Mouse (Mus musculus) layer of hippocampus, adult 8-10 months (tissue): ENCODE results near the gene Car5a. TPM values are rescaled to one million over a fixed set of nuclear protein-coding genes. Genes with fewer than 3 reads are reported as not detected.

ENCODE experiments used
- DNase-seq, 2 experiments: peaks; one replicate each; pipeline ENCODE4 v3.0.0; 2022; ENCODE audit warnings: low spot score in 2 of 2
- total RNA-seq, 4 experiments: library from RNA; stranded (reverse); gene quantifications; 2 replicates each; pipeline ENCODE4 v1.2.4; 2022

Gene Car5a
- total RNA-seq, 4 experiments from 2014 or later = 0.41 TPM; not detected in 3

DNA sequence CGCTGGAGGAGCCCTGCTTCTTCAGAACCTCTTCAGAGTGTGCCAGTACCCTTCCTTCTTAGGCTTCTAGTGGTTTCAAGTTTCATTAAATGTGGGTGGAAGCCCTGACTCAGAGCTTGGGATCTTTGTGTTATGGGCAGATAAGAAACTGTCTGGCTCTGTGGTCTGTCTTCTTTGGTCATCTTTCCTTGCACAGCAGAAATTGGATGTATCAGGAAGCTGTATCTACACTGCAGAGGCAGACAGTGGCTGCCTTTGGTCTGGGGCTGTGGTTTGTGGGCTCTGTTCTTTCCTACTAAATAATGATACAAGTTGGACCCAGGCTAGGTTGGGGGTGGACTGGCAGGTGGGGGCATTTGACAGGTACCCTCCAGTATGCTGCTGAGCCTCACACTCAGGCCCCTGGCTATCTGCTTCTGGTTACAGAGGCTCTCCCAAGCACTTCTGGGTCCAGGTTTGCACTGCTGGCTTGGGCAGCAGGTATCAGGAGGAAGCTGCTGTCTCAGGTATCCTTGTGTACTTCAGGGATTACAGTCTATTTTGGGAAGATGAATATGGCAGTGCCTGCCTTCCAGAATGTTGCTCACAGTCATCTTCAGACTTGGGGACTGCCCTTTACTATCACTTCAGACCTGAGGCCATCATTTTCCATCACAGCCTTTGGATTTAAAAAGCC lies 11.3 kb upstream of the Car5a start:
- DNase-seq = no peak

DNA sequence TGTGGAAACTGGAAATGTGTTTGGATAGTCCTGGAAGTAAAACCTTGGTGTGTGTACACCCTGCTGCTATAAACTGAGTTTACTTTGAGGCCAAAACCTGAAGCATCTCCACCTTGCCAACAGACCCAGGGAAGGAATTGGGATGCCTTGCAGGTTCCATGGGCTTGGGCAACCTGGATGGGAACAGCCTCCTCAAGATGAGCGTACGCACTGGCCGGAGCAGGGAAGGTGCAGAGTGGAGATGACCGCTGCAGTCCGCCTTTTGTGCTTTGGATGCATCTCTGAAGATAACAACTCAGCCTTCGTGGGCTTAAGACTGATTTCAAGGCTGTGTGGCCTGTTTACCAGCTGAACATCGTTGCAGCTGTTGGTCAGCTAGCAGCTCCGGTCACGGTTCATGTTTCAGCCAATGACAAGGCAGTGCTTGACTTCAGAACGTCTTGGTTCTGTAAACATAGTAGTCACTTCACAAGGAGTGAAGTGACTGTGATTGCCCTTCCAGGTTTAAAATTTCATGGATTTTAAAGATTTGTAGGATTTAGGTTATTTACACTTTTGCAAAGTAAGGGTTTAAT lies 10.4 kb upstream of the Car5a start:
- DNase-seq = no peak

DNA sequence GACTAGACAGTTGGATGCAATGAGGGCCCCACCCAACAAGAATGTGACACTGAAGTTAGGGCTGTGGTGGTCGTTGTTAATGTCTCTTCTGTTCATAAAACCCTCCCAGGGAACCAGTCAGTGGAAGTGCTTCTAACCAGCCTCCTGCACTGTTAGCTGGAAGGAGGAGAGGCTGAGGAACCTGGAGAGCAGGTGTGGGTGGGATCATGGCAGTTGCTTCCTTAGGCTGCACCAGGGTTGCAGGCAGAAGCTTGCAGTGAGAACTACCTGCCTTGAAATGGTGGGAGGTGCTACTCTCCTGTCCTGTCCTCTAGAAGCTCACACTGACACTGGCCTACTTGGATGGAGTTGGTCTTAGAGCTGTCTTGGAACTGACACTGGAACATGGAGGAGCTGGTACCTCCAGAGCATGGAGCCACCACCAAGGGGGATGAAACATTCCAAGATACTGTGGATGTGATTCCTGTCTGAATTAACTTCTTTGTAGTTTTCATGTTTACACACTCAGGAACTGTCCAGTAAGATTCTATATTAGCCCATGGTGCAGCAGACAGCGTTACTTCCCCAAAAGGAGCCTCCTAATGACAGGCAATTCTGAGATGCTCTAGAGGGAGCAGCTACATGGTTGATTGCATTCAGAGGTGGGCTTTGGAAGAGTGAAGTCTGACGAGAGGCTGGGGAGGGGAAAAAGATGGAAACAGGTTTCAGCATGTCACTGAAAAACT lies 9.3 kb upstream of the Car5a start:
- no peak for DNase-seq

DNA sequence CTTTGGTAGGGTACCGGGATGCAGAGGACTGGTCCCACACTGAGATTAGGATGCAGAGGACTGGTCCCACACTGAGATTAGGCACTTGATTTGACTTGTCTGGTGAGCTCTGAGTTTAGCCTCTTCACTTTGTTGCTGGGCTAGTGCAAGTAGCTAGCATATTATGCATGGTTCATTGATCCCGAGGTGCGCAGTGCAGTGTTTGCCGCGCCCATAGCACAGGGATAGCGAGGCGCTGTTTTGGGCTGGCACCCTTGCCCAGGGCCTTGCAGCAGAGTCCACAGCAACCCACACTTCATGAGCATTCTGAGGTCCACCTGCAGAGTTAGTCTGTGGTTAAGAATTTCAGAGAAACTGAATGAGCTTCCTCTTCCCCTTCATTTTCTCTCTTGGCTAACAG lies 8.1 kb upstream of the Car5a start:
- DNase-seq = no peak

DNA sequence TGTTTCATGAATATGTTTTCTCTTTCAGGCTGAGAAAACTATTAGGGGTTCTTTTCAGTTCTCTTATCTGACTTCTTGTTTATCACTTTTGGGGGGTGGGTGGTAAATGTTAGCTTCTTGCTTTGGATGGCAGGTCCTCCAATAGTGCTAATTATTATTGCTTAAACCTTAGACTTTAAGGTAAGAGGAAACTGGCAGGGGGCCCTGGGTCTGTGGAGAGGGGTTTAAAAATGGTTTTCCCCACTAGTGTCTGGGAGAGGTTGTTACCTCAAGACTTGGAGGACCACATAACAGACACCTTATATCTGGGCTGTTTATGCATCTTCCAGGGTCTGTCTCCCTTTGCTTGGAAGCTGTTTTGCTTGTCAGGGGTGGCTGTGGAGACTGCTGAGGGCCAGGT lies 7.4 kb upstream of the Car5a start:
- no peak for DNase-seq

DNA sequence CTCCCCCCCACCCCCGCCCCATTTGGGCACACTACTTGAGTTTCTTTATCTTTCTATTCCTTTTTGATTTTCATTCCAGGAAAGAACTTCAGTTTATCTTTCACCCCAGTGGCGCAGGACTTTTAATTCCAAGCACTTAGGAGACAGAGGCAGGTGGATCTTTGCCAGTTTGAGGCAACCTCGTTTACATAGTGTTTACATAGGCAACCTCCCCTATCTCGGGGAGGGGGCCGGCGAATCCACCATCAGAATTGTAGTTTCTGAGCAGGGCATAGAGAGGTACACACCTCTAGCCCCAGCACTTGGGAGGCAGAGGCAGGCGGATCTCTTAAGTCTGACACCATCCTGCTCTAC lies 6.9 kb upstream of the Car5a start:
- DNase-seq = no peak

DNA sequence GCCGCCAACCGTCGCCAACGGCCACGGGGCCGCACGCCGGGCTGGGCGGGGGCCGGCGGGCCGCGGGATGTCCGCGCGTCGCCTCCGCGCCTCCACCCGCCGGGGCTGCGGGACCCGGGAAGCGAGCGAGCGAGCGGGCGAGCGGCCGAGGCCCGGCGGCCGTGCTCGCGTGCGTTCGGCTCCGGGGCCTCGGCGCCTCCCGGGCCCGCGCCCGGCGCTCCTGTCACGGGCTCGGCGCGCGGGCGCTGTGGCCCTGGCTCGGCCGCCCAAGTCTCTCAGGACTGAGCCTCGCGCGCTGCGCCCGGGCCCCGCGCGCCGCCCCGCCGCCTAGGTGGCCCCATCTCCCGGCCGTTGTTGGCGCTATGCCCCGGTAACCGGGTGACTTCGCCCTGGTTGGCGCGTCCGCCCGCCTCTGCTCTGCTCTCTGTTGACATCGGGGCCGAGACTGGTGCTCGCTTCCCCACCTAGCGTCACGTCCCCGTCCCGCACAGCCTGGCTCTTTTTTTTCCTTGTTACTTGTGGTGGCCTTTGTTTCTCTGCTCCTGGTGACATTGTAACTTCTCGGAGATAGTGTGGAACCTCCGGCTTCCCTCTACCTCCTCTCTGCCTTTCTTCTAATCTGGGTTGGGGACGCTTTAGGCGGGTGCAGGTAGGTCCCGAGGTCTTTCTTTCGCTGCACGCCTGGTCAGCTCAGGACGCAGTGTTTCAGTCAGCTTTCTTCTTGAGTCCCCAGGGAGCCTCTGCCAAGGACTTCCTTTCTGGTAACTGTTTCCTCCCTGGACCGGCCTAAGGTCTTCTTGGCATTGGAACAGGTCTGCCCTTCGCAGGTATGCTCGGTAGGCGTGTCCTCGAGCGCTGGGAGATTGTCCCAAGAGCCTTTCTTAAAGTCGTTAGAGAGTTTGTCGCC lies 6.3 kb upstream of the Car5a start:
- peak in 1 of 2 experiments; percentile 60 for DNase-seq

DNA sequence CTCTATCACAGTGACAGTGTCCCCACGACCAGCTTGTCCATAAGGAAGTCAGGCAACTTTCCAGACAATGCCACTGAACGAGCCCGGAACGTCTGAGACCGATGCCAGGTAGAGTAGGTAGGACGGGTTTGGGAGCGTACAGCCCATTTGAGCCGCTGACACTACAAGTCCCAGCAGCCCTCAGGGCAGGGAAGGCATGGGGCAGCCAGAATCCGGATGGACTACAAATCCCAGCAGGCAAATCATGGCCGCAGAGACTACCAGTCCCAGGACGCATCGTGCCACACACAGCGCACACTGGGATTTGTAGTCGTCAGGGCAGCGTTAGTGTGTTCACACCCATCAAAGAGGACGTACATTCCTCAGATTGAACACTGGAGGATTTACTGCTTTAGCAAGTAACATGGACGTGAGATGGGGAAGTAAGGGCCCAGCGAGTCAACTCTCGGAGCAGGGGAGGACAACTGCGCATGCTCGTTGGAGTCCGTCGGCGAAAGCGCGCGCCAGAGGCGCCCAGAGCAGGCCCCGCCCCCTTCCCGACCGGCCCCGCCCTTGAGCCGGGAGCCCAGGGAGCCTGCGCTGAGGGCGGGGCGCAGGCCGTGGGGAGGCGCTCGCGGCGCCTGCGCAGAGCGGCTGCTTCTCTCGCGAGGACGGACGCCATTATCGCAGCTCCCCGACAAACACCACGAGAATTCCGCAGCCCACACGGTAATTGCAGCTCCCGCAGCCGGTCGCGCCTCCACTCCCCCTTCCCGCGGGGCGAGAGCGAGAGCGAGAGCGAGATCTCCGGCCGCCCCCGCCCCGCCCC lies 5.4 kb upstream of the Car5a start:
- peak; percentile 98 to 99 for DNase-seq

DNA sequence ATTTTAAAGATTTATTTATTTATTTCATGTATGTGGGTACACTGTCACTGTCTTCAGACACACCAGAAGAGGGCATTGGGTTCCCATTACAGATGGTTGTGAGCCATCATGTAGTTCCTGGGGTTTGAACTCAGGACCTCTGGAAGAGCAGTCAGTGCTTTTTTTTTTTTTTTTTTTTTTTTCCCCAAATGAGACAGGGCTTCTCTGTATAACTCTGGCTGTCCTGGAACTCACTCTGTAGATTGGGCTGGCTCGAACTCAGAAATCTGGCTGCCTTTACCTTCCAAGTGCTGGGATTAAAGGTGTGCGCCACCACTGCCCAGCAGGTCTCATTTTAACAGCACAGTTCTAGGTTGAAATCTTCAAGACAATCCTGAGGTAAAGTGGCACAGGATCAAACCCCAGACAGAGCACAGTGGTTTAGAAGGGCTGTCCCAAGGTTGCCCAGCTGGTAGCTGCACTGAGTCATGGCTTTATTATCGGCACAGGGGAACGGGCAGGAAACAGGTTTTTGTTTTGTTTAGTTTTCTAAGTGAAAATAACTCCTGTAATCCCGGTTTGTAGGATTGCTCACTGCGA lies 4.6 kb upstream of the Car5a start, which contains the start of gene Banp:
Banp (plus strand) TSS at position 529 of the 579 bp plus-strand sequence.
- no peak for DNase-seq

DNA sequence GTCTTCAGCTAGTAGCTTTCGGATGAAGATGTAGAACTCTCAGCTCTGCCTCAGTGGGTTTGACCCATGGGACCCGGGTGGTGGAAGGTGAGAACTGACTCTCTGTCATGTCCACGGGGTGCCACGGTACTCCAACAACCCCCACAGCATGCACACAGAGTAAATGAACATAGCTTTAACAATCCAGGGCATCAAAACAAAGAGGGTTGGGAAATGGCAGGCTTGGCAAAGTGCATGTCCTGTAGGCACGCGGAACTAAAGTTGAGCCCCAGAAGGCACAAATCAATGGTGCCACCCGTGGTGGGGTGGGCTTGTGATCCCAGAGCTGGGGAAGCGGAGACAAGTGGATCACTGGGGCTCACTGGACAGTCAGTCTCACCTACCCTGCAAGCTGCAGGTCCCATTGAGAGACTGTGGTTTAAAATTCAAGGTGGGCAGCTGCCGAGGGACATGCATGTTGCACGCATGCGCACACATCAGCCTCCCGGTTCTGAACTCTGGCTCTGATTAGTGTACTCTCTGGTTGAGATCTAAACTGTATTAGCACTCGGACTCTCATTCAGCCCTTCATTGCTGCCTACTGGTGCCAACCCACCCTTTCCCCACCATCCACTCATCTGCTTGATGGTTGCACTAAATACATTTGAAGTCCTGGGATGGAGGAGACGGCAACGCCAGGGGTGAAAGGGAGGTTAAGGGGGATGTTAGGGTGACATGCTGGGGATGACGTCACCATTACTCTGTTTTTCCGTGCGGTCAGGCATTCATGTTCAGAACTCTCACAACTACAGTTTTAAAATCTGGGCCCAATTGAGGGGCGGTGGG lies 3.8 kb upstream of the Car5a start:
- no peak for DNase-seq

DNA sequence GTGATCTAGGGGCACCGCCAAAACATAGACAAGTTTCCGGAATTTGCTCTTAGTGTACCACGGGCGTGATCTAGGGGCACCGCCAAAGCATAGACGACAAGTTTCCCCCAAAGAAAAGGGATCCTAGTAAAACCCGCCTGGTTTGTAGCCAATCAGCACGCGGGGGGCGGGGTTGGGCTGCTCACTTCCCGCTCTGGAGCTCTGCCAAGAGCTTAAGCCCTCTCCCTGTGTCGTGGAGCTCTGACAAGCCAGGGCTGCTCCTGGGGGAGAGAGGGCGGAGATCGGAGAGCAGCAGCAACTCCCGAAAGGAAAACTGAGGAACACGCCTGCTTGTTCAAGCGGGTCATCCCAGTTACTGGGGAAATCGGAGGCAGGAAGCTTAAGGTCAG lies 3.0 kb upstream of the Car5a start:
- peak; percentile 67 to 80 for DNase-seq

DNA sequence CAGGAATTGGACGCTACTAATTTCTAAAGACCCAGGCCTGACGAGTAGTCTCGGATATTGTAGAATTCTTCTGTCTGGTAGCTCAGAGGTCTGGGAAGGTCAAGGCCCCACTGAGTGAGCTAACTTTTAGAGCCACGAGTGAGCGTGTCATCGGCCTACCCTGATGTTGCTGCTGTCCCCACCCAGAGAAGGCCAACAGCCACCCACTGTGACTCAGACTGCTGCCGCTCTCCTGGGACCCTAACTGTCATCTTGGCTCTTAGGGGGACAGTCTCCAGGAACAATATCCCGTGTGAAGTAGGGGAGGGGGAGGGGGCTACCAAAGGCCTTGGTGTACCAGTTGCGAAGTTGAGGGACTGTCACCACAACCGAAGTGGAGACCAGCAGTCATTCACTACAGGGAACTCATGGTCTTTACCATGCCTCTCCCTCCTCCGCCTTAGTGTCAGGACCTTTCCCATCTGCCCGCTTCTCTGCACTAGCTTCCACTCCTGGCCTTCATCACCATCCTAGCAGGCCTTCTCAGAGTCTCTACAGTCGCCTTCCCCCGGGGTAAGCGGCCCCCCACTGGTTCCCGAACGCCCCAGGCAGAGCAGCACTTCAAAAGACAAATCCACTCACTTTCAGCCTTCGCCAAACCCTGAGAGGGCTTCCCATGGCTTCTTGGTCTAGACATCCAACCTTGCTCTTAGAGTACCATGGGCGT lies 2.5 kb upstream of the Car5a start:
- no peak for DNase-seq

DNA sequence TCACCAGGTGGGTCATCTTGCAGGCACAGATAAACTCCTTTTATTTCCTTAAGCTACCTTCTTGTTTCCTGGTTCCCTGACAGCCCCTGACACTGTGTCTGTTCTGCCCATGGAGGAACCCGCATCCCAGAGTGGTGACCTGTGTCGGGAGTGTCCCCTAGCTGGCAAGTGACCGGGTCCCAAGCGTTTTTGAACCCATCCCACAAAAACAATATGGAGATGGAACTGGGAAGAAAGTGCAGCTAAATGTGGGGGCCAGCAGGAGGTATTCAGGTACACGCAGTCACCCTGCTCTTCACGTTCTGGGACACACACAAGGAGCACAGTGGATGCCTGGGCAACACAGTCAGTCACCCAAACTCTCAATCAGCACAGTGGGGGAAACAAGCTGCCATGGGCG lies 1.6 kb upstream of the Car5a start:
- no peak for DNase-seq

DNA sequence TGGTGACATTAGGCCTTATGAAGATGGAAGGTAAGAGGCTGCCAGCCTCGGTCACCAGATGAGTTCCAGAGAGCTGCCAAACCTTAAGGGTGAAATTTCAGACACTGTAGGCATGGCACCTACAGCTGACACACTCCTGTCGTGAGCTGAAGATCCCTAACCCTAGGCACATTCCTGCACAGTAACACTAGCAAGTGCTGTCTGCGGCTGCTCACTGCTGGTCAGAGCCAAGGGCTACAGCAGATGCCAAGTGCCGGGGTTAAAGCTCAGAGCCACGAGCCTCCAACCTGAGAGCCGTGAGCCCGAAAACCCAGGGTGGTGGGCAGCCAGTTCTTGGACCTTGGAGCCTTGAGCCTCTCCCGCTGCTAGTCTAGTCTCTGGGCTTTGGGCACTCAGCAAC lies 988 bp downstream of the Car5a start:
- no peak for DNase-seq

DNA sequence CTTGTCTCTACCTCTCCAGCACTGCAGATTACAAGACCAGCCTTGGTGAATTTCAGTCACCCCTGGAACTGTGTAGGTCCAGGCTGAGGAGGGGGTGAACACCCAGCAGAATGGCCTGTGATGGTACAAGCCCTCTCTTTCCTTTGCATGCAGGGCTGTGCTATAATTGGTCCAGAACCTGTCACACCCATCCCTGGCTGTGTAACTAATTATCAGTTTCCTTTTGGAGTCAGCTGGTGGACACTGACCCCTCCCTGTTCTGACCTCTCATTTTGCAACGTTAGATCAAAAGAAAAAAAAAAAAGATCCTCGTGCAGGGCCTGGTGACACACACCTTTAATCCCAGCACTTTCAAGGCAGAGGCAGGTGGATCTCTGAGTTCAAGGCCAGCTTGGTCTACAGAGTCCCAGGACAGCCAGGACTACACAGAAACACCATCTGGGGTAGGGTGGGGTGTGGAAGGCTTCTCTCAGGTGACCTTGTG lies 1.6 kb downstream of the Car5a start:
- DNase-seq = no peak

DNA sequence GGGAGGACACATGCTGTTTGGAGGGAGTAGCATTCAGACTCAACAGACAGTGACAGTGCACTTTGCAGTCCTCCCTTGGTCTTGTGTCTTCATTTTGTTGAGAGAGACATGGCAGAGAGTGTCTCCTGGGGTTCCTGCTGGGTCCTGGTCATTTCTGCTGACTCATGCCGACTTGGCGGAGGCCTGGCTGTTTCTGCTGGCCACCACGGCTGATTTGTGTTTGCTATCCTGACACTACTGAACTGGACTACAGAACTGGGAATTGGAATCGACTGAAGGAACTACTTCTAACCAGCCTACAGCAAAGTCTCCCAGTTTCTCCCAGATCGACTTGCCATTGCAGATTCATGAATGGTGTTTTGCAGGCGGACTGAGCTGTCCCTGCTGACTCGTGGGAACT lies 6.0 kb downstream of the Car5a start:
- DNase-seq = no peak

DNA sequence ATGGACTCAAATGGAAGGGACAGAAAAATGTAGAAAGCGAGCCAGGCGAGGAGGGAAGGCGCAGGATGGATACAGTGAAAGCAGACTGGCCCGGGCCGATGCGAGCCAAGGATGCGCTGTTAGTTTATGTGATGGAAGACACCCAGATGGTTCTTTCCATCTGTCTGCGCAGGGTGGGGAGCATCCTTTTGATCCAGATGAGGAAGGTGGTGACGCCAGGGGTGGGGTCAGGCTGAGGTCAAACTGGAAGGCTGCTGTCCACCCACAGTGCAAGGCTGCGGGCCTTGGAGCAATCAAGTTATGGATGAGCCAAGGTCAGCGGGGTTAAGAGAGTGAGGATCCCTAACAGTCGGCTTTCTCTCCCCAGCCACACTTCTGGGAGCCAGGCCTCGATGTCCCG lies 8.3 kb downstream of the Car5a start:
- no peak for DNase-seq

DNA sequence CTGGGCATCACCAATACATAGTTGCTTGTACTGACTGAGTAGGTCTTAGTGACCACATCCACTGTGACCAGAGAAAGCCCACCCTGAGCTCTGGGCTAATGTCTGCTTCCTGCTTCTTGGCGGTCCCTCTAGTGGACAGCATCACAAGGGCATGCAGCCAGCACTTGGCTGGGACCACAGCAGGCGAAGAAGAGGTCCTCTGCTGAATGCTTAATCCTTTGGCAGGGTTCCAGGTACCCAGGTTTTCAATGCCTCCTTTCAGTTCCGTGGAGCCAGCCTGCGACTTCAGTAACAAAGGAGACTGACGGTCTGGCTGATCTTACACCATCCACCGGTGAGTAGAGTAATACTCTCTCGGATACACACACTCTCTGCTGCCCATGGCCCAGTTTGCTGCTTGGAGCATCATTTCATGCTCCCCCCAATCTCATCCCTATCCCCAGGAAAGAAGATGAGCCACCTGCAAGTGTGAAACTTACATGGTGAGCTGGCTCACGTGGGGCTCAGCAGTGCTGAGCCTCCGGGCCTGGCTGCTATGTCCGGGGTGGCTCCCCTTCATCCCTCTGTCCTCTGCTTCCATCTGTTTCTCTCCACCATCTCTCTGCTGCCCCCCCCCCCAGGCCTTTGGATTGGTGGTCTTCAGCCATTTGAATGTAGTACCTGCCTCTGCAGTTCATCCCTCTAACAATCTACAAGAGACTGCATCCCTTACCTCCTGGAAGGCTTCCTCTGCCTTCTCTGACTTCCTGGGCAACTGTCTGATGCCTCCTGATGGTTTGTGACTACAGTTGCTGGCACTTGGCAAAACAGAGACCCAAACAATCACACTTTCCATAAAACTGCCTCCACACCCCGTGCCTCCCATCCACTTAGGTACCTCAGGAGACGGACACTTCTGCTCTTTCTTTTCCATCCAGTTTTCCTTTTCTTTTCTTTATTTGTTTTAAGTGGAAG lies 9.1 kb downstream of the Car5a start:
- DNase-seq = peak; percentile 78 to 82
